Mouse (Mus musculus) cerebellum, postnatal 36 days (tissue): ENCODE results near the gene Washc3.

Experiments
- DNase-seq, 2 experiments: peaks; one replicate each; pipeline ENCODE4 v3.0.0; 2021 to 2022; ENCODE audit warnings: mixed read lengths in 2 of 2

The Washc3 gene

DNA sequence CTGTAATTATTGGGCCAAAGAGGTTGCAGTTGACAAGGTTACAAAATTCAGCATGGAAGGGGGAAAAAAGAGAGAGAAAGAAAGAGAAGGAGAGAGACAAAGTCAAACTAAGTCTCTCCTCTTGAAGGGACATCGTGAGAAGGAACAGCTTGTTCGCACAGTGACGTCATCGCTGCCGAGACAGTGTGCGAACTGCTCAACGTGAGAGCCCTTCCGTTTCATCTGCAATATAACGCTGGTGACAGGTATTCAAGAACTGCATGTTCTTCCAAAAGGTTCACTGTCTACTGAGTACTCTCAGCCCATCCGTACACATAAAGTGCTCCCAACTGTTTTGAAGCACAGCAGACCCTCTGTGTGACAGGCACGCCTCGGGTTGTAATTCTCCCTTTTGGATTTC is 59.4 kb downstream of the Washc3 start:
- no peak for DNase-seq

DNA sequence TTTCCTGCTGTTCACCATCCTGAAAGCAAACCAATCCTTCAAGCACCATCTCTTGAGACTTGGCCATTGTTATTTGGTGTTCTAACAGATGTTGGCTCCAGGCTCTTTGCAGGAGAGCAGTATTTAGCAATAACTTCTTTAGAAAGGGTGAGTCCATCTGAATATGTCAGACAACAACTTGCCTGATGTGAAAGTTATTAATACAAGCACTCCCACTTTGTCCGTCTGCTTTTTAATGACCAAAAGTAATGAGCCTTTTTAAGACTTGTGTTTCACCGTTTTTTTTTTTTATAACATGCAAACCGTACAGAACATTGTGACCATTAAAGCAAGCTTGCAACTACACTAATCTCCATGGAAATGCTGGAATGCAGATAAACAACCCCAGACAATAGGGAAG is 60.3 kb downstream of the Washc3 start:
- DNase-seq = no peak

DNA sequence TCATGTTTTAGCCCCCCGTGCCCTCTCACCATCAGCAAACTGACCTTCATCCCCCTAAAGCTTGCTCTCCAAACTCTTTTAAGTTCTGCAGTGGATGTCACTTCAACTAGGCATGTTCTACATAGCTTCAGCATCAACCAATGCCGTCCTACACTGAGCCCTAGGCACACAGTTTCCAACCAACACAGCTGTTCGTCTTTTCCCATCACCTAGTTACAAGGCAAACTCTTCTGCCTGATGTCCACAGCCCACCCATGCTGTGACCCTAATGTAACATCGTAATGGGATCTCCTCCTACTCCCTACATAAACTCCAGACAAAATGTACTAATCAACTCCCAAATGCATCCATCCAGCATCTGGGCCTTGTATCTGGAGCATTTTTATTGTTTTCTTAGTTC is 62.5 kb downstream of the Washc3 start:
- DNase-seq = no peak

DNA sequence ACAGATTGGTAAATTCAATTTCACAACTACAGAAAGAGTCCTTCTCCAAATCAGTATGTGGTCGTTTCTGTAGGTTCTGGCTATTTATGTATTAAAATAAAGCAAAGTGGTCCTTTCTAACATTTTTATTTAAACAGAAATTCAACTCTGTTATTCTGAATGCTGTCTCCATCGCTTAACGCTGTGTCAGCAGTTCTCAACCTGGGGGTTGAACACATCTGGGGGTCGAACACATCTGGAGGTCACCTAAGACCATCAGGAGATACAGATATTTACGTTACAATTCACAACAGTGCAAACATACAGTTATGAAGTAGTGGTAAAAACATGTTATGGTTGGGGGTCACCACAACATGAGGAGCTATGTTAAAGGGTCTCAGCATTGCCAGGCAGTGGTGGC is 73.2 kb downstream of the Washc3 start:
- no peak for DNase-seq

DNA sequence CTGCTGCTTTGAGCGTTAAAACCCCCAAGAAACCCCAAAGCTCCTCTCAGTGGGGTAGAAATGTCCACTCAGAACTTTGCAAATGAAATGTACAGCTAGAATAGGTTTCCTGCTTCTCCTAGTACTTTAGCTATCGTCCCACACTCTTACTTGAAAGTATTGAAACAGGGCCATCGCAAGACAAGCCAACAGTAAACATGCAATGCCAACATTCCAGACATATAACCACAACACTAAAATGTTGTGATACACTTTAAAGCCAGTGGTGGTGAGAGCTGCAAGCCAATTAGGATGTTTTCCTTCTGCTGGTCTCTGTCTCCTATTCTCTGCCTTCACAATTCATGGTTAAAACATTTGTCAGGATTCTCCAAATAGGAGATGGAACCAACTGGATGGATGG is 80.8 kb downstream of the Washc3 start:
- no peak for DNase-seq

DNA sequence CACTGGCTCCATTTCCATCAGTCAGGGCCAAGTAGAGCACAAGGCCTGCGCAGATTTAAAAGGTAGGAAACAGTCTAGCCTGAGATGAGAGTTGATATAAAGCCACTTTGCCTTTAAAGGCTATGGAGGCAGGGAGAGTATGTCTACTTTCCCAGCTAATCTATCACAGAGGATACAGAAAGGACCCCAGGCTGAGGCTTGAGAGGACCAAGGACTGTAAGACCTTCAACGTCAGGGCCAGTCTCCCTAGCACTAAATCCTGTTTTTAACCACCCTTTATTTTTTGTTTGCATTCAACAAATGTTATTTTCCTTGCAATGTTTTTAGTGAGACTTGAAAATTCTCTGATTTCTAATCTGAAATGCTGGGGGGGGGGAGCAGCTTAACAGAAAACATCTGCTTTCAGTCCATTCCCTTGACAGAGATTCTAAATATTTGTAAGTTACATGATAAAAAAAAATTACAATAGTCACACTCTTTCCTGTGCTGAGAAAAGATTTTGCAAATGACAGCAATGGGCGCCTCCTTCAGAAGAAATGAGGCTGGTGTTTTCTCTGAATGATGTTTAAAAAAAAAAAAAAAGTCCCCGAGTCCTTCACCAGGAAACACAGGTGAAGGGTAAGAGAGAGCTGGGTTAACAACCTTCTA is 83.6 kb downstream of the Washc3 start:
- no peak for DNase-seq

DNA sequence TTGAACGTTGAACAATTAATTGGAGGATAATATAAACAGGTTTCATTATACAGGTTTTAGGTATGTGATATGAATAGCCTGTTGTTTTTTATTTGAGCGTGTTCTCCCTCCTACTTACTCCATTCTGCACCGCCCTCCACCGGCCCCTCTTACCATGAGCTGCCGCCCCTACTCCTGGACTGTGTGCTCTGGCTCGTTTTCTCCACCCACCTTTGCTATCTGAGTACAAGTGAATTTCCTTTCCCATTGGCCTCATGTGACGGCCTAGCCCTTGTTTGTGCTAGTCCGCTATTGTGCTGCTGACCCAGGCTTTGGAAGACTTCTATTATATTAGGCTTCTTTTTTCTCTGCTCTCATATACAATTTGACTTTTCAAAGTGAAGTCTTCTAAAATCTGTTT is 86.4 kb downstream of the Washc3 start:
- no peak for DNase-seq

DNA sequence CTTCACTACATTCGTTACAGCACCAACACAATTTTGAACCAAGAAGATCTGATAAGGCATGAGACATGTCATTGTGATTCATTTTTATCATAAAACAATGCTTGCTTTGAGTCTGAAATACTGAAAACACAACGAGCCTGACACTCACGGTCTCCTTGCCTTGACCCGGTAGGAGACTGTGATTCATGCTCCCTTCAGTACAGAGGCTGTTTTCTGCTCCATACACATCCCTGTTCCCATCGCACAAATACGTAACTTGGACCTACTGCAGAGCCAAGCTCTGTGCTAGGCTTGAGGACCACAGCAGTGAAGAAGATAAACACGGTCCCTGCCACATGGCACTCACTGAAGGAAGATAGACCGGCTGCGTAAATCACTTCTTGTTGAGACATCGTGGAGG is 87.2 kb downstream of the Washc3 start:
- DNase-seq = no peak

DNA sequence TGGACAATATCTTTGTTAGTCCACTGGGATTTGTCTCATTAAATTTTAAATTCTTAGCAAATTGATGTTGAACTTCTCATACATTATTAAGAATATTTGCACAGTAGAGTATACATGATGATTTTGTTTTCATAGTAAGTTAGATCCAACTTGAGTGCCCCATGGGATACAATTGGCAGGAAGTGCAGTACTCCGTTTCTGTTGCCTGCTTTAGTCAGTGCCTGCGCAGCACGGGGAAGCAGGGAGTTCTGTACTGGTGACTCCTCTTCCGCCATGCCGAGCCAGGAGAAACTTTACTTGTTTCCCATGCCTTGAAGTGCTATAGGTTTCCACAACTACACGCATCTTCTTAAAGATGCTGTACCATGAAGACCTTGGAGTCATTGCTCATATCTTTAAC is 94.2 kb downstream of the Washc3 start:
- DNase-seq = no peak
